Mouse (Mus musculus): ENCODE measurements around the gene B020004J07Rik.

The B020004J07Rik gene

GRCm38 (mm10) chr4:101843923-101844322 lies at the start of gene B020004J07Rik:
Gene B020004J07Rik, minus strand, starts transcription at chr4:101844023.
- 88% methylated on average over 4 of the region's 4 CpGs for WGBS

- WGBS: 49% methylated on average over 3 of the region's 3 CpGs
These were observed 39.8 kb upstream of the B020004J07Rik start for GRCm38 (mm10) chr4:101883641-101884040.

DNA sequence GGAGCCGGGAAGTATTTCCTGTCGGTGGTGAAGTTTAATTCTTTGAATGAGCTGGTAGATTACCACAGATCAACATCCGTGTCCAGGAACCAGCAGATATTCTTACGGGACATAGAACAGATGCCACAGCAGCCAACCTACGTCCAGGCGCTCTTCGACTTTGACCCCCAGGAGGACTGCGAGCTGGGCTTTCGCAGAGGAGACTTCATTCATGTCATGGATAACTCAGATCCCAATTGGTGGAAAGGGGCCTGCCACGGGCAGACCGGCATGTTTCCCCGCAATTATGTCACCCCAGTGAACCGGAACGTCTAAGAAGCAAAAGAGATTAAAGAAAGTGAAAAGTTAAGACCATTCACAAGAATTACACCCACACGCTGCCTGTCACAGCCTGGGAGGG lies 31.9 kb upstream of the B020004J07Rik start:
- 91% methylated on average over 15 of the region's 15 CpGs for WGBS

DNA sequence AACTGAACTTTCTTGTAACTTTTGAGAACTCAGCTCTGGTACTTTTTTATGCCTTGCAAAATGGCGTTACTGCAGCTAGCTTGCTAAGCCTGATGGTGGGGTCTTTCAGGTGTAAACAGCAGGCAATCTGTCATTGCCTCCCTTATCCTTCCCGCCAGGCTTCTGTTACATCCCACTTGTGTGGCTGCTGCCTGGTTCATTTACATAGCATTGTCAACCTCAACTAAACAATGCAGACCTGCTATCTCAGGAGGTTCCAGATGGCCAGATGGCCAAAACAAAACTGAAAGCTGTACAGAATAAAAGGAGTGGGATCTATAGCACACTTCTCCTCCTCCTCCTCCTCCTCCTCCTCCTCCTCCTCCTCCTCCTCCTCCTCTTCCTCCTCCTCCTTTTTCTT lies 28.2 kb upstream of the B020004J07Rik start:
- 41% methylated on average over 2 of the region's 2 CpGs for WGBS

GRCm38 (mm10) chr4:101862289-101862688 lies 18.5 kb upstream of the B020004J07Rik start:
- 90% methylated on average over 6 of the region's 6 CpGs for WGBS

DNA sequence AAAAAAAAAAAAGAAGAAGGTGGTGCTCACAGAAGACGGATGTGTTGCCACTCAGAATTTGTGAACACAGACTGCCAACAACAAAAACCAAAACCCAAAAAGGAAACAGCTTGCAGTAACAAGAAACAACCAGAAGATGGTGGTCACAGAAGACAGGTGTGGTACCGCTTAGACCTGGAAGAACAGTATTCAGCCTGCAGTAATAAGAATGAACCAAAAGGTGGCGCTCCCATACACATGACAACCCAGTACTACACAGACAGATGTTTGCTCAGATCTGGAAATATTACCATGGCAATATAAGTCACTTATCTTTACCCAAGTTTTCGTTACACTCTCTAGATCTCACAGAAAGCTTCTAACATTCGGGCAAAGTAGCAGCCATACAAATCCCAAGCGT lies 17.1 kb upstream of the B020004J07Rik start:
- 40% methylated on average over 6 of the region's 6 CpGs for WGBS

DNA sequence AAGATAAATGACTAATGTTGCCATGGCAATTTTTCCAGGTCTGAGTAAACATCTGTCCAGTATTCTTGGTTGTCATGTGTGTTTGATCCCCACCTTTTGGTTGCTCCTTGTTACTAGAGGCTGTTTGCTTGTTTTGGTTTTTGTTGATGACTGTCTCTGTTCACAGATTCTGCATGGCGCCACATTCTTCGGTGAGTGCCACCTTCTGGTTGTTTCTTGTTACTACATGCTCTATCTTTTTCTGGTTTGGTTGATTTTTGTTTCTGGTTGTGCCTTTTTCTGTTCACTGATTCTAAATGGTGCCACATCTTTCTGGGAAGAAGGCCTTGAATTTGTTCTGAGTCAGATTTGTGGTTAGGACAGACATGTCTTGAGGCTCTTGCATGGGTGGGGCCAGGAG lies 7.1 kb upstream of the B020004J07Rik start:
- 66% methylated on average over 2 of the region's 2 CpGs for WGBS

Measured in cerebral cortex, adult 2 months (tissue).